Mouse (Mus musculus): ENCODE measurements around the gene Lck.

DNA sequence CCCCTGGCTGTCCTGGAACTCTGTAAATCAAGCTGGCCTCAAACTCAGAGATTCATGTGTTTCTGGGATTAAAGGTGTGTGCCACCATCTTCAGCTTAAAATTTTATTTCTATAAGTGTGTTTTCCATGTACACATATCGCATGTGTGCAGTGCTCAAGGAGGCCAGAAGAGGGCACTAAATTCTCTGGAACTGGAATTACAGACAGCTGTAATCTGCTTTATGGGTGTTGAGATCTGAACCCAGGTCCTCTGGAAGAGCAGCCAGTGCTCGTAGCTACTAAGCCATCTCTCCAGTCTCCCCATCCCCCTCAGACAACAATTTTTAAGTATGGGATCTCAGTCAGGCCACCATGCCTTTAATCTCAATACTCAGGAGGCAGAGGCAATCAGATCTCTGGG is 24.1 kb downstream of the Lck start:
- TF ChIP-seq CTCF (conservative IDR thresholded peaks at IDR 0.05; ENCODE audit: insufficient read depth, insufficient read length, low read depth, low read length) (0 out of 2 replicates have a peak, but pooled peaks have one; percentile 21), POLR2A (IDR thresholded peaks at IDR 0.05; ENCODE audit: low read depth, low read length) (no peak)
